Mouse (Mus musculus) spleen, postnatal 0 days (tissue): ENCODE data around the gene Ptpn14. TPM values are rescaled to one million over a fixed set of nuclear protein-coding genes. Genes with fewer than 3 reads are reported as not detected.

Experiments used
- polyA plus RNA-seq: library from polyadenylated mRNA; unstranded; fragments of >200 nt; fragmentation: Nextera tagmentation; extraction: Ambion mirVana; gene quantifications from 2 replicates; pipeline ENCODE4 v1.2.1, GENCODE M21; 2015

Ptpn14 gene
- polyA plus RNA-seq: 1.9 TPM in 2 replicates

GRCm38 (mm10) chr1:189727884-189728783 lies at the start of gene Ptpn14:
TSS of gene Ptpn14 (plus strand) at chr1:189728268.

DNA sequence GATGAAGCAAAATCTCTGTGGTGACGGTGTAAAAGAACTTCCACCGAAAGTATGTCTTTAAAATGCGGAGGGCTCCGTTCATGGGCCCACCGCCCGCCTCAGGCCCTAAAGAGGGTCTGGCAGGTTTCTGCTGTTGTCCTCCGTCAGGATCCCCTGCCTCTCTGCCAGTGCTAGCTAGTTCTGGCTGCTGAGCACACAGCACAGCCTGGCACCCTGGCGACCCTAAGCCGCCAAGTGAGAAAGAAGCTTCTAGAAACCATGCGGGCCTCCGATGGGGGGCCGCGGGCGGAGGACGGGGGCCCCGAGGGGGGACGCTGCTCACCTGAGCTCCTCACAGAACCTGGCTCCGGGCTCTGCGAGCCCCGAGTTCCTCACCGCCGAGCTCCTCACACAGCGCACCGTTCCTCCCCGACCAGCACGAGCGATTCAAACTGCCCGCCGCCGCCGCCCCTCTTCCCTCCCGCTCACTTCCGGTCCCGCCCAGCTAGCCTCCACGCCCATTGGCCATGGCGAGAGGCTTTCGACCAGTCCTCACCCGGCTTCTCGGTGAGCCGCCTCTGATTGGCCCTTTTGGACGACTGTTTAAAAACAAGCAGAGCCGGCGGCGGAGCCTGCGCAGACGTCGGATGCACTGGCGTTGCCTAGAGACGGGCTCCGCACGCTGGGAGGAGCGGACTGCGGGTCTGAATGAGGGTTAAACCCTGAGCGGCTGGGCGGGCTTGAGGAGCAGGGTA lies 40.2 kb upstream of the Ptpn14 start, which contains the start of gene Cenpf:
Gene Cenpf, minus strand, starts transcription at position 433 of the 734 bp plus-strand sequence.

GRCm38 (mm10) chr1:189921818-189922592 lies 193.9 kb downstream of the Ptpn14 start, which contains the start of gene Smyd2:
TSS of gene Smyd2 (minus strand) at chr1:189922363.

Other genes with a start within 250 kb of the Ptpn14 start
- 72.1 and 79.5 TPM in 2 replicates for gene Cenpf, start 40.2 kb upstream of the Ptpn14 start, polyA plus RNA-seq
- gene Smyd2, start 194.1 kb downstream of the Ptpn14 start, polyA plus RNA-seq: 33.9 and 36.0 TPM in 2 replicates